Mouse (Mus musculus) spleen, adult 12 weeks (tissue): Measurements from ENCODE around the gene Rab7b.

Experiments
- DNase-seq: peaks from one replicate; pipeline ENCODE4 v3.0.0; 2022; ENCODE audit warnings: low spot score

Rab7b gene

DNA sequence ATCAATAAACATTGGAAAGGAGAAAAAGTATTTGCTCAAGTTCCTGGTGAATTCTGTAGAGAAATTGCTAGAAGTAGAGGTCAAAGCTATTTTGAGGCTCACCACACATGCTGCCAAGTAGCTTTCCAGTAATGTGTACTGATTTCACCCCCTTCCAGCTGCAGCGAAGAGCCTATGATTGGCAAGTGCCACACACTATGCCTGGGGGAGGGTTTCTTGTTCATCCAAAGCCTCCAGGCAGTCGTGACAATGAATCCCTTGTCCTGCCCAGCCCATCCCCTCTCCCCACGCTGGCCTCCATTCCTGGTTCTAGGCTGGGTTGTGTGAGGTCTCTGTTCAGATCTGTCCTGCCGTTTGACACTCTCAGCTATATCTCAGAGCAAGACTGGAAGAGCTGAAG lies 7.8 kb downstream of the Rab7b start:
- DNase-seq, result no peak

DNA sequence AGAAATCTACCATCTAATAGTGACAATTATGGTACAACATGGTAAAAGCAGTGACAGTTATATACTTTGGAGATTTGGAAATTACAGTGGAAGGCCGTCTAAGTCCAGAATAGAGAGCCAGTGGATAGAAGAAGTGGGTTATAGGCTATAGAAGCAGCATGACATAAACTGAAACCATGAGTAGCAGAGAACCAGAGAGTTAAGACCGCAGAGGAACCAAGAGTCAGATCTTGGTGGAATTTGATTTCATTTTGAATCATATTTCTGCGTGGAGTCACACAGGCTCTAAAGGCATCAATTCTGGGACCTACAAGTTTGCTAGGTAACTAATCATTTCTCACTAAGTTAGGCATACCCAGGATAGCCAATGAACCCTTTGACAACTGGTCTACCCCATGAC lies 10.3 kb downstream of the Rab7b start:
- DNase-seq, result no peak

DNA sequence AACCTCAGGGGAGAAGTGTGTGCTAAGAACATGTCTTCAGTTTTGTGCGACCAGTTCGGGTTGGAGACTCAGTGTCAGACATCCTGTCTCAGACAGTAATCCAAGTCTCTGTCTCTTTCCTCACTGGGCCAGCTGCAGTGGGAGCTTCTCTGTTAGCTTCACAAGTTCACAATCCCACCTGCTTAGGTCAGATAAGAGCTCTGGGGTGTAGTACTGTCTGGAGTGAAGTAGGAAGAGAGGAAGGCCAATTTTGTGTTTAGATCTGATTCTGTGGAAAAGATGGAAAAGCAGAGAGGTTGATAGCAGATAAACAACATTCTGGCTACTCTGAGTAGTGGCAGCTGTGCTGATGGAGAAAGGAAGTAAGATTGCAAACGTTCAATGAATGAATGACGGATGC lies 11.1 kb downstream of the Rab7b start:
- DNase-seq, result no peak

DNA sequence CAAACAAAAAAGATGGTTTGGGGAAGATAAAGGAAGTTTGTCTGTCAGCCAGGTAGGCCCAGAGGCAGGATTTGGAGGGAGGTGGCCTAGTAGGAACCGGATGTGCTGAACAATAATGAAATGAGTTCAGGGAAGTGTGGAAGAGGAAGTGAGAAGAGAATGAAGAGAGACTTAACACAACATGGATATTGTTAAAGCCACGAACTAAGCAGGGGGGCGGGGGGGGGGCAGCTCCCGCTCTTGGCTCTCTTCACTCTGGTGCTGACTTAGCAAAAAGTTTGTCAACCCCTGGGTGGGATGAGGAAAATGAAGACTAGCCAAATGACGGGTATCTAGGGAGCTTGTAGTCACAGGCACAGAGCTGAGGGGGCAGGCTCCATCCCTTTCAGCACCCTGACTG lies 12.0 kb downstream of the Rab7b start:
- no peak for DNase-seq

DNA sequence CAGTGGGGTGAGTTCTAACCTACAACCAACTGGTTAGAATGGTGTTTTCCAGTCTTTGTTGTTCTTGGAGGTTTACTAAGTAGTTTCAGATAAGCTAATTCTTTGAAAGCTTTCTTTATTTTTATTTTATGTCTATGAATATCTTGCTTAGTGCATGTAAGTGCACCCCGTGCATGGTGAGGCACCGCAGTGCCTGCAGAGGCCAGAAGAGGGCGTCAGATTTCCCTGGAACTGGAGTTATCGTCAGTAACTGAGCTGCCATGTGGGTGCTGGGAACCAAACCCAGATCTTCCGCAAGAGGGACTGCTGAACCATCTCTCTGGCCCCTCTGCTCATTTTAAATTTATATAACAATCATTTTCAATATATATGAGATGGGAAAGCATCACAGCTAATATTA lies 12.9 kb downstream of the Rab7b start:
- no peak for DNase-seq

DNA sequence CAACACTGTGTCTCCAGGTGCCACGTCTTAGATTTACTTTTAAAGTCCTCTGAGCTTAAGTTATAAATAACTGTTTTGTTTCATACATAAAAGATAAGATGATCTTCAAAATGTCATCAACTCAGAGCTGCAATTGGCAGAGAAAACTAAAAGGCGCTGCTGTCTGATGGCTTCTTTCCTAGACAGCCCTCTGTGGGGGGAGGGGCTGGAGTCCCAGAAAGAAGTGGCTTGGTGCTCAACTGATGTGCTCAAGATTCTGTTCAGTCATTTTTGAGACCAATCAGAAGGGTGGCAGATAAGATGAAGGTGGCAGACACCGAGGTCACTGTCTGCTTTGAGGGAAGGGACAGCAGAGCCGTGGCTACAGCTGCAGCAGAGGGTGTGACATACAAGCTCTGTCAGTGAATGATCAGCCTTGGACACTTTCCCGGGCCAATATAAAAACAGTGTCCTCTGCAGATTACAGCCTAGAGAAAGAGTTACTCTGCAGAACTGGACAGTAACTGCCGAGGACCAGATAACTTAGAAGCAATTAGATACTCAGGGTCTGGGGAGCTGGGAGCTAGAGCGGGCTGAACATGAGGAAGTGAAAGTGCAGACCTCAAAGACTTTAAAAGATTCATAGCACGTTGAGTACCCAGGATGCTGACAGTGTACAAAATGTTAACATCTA lies 13.7 kb downstream of the Rab7b start:
- DNase-seq, result no peak

DNA sequence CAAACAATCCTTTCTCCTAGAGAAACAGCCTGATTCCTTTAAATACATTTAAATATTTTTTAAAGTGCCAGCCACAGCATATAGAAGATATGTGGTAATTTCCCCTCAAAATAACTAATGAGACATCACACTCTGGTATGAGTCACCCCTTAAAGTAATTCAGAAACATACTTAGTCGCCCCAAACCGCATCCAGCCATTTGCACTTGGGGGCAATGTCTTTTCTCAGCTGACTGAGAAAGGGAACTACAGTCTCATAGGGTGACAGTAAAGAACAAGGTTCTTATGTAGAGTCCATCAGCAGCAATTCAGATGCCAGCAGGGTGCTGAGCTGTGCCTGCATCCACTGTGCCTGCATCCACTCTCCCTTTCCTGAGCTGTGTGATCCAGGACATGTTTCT lies 15.0 kb downstream of the Rab7b start:
- no peak for DNase-seq

DNA sequence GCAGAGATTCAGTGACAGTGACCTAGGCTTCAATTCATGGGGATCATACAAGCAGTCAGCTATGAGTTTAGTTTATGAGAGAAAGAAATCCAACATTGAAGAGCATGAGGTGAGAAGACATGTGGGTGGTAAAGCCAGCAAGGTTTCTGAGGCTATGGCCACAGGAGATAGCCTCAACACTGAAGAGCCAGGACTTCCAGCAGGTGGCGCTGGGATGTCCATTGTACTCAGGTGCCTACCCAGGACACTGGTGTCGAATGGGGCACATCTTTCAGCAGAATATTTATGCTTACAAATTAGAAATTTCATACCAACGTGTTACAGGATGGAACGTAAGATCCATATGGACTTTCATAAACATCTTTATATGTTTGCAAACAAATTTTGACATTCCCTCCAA lies 19.8 kb downstream of the Rab7b start:
- DNase-seq, result peak; percentile 39

DNA sequence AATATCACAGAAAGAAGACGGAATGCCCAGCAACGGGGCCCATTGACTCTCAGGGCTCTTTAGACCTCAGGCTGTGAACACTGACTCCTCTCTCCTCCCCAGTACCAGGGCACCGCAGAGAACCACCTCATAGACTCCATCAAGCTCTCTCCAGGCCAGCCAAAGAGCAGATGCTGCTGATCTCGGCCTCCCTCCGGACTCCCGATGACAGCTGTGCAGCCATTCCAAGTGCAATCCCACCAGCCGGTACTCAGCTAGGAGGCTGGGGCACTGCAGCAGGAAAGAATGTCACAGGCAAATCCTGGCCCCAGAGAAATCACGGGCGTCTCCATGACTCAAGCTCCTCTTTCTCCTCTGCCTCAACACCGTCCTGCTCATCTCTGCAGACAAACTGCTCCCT lies 23.0 kb downstream of the Rab7b start:
- DNase-seq, result no peak

DNA sequence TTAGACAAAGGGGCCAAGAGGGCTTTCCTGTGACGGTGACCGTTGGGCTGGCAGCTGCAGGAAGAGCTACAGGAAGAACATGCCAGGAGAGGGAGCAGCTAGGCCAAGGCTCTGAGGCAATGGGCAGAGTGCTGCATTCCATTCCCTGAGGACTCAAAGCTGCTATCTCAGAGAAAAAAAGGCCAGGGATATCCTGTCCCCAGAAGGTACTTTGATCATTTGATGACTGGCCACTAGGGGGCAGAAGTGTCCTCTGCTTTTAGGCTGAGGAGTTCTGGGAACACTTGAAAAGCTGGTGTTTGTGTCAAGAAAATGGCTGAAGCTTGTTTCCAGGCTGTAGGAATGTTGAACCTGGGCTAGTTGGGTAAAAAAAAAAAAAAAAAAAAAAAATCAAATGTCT lies 23.9 kb downstream of the Rab7b start:
- peak; percentile 27 for DNase-seq

DNA sequence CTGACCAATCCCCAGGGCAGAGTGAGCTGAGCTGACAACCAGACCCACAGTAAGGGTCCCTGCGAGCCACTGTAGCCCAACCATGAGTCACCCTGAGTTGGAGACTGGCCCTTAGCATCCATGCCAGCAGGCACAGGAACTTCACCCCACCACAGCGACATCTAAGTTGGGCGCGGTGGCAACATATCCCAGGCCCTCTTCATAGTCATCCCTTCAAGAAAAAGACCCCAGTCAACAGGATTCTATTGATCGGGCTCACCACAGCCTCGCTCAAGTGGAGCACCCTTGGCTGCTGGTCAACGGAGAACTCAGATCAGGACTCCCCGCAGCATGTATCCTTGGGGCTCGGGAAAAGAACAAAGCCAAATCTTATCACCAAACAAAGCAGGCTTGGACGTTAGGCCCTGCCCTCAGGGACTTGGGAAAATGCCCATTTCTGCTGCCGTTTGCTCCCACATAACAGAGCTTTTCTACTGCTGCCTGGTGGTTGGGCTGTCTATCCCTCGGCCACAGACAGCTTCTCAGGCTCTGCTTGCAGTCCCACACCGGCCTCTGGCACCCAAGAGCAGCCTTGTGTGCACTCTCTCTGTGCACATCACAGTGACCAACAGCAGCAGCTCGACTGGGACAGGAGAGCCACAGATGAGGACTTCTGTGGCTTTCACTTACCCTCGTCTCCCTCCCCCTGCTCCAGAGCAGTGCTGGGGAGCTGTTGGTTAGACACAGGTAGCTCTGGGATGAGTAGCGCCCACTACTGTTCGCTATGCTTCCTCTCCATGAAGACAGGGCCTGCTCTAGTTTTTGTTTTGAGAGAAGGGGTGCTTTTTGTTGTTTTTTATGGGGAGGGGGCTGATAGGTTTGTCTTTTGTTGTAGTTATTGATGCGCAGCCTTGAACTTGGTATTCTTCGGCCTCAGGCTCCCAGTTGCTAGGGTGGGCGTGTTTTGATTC lies 26.2 kb downstream of the Rab7b start:
- no peak for DNase-seq

DNA sequence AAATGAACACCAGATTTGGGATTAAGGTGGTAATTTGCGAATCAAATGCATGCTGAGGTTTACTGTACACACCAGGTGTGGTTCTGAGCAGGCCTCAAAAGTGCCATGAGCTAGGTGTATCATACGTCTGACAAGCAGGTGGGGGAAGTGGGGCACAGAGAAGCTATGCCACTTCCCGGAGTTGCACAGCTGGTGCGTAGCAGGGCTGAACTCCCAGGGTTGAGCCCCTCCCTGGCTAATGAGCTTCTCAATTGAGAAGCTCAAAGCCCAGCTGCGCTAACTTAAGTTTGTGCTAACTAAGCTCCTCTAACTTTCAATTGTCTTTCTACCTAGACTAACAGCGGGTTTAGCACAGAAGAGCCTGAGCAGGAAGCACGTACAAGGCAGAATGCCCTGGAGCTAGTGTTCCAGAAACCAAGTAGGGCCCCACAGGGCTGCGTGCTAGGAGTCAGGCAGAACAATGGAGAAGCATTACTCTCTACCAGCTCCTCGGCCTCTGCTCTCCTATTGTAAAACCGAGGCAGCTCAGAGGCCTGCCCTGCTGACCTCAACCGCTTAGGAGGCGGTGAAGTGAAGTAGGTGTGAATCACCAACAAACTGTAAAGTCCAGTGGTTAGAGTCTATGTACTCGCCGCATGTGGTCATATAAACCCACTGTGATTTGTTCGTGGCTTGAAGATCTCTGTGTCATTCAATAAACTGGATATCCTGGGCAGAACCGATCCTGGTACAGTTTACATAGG lies 30.6 kb downstream of the Rab7b start:
- DNase-seq, result no peak

DNA sequence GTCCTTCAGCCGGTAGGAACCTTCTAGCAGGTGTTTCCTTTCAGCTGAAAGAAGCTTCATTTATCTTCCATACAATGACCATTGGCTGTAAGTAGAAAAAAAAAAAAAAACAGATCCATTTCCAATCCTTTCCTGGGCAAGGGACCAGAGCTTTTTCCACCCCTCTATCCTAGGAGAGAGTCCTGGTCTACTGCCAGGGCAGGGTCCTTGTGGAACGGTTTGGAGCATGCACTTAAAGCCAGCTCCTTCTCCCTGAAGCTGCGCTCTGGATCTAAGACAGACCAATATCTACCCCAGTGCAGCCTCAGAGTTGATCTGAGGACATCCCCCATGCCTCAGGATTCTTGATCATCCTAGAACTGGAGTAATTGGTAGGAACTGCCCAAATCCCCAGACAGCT lies 33.5 kb downstream of the Rab7b start:
- no peak for DNase-seq

DNA sequence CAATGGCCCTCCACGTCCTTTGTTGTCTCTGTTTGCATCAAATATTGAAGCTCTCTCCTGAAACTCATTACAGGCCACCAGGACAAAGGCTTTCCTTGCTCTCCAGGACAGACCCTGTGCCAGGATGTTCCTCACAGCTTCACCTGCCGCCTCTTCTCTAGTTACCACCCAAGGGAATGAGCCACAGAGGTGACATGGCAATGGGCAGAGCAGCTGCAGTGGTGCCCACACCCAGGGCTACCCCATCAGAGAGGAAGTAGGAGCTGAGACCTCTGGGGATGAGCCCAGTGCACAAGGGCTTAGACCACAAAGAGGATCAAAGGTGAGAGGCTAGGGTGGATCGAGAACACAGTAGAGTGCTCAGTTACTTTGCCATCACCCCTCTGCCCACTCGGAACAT lies 35.1 kb downstream of the Rab7b start:
- DNase-seq, result no peak

DNA sequence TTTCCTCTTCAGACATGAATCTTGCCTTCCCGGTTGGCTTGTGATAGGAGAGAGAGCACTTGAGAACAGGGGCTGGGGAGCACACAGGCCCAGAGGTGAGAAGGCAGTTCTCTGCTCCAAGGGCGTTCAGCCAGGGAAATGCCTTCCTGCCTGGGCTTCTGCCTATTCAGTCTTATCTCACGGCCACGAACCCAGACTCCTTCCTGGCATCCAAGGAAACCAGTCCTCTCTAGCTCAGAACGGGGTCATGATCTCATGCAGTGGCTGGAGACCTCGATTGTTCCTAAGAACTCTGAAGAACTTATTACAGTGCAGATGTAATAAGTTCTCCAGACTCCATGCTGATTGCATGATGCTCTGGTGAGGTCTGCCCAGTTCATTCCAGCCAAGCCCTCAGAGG lies 38.1 kb downstream of the Rab7b start:
- no peak for DNase-seq

DNA sequence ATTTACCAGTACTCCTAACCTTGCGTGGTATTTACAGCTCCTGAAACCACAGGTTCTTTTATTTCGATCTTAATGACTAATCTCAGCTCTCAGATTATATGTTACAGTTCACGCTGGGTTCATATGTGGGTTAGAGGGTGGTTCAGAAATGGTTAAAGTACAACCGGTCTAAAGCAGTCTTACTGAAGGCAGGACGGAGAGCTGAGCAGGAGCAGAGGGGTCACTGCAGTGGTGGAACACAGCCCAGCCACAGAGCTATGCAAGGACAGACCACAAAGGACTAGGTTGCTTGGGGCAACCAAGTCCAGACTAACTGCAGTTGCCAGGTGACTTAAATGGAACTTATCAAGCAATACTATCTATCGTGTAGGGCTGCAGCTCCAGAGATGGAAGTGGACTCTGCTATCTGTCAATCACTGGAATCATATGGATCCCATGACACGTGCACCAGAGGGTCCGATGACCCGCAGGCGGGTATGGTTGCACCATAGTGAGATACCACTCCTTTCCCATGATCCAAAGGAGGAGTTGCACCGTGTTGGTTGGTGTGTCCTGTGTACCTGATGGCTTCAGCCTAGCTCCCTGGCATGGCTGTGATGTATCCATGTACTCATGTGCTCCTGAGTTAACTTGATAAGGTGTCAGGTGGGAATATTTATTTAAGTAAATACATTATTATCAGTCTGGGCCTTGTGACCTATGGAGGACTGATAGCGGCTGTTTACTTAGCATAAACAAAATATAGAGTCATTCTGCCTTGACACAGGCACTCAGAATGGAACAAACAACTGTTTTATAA lies 42.3 kb downstream of the Rab7b start:
- no peak for DNase-seq

DNA sequence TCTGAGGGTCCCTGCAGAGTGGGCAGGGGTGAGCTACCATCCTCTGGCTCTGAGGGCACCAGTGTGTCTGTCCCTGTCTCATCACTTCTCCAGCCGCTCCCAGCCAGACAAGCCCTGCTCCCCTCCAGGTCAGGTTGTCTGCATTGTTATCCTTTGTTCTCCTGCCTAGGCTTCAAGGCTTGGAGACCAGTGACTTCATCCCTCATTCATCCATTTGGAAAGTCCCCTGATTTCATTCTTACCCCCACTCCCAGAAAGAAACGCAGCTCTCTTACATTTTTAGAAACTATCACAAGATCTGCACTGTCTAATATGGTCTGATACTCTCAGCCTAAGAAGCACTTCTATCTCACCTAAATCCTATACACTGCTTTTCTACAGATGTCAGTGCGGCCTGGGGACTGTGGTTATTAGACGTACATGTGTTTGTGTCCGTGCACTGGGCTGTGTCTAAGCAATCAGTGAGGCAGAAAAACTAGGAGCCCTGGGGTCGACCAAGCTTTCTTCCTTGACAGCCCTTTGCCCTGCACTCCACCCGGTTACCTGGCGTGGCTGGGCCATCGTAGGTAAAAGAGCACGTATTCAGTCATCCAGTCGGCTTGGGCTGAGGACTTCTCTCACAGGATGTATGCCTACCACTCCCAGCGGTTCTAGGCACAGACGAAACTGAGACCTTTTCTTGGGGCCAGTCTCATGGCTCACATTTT lies 45.1 kb downstream of the Rab7b start:
- no peak for DNase-seq

DNA sequence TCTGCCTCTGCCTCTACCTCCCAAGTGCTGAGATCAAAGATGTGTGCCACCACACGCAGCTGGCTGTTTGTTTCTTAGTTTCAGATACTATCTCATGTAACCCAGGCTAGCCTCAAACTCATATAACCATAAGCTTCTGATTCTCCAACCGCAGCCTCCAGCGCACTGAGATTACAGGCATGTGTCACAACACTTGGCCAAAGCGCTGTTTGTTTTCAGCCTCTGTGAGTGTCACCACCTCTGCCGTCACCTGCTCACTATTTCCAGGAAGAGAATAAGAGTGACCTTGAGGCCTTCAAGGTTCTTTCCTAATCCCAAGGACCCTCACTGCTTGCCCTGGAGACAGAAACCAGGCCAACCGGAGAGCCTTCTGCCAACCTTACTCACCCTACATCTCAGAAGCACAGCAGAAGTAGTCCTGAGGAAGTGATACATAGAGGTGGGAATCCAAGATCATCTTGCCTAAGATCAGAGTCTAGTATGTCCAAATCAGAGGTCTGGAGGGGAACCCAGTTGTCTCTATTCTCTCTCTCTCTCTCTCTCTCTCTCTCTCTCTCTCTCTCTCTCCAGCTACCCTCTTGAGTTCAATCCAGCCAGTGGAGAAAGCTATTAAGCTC lies 46.3 kb downstream of the Rab7b start:
- no peak for DNase-seq

DNA sequence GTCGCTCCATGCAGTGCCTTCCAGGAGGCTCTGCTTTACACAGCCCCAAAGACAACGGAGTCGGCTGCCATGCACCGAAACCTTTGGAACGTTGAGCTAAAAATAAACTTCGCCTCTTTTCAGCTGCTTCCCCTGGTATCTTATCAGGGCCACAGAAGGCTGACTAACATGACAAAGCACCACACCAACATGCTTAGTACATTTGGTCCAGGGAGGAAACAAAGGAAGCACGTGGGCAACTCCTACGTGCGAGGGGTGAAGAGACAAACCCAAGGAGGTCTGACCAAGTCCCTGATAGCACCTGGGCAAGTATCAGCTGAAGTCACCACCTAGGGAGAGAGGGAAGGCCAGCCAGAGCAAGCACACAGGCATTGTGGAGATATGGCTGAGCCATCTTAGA lies 48.0 kb downstream of the Rab7b start:
- no peak for DNase-seq

DNA sequence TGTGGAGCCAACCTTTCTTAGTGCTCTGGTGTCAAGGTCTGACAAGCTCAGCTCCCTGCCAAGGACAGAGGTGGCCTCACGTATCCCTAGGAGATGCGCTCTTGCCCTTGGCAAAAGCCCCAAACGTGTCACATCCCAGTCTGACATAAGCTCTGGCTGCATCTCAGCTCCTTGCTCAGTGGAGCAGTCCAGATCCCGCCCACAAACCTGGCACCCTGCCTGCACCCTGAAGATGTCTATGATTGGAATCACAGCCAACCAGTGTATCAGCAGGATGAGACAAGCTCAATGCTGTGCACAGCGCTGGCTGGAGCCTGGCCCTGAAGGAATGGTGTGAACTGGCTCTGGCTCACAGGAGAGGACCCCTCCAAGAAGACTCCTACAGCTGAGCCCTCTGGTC lies 48.8 kb downstream of the Rab7b start:
- DNase-seq, result no peak

DNA sequence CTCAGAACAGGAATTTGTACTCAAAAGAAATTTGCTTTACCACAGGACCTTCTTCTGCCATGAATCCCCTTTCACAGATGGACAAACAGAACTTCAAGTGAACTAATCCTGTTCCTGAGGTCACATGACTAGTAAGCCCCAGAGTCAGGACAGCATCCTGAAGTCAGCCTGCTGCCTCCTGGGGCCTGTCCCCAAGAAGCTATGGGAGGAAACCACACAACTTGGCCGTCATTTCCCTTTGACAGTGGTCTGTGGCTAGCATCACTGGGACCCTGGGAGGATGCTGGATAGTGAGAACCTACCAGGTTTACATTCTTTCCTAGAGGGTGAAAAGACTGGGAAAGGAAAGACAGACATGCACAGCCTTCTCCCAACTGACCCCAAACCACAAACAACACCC lies 50.3 kb downstream of the Rab7b start:
- no peak for DNase-seq
